Mouse (Mus musculus) bone marrow, adult 2 months (tissue): ENCODE measurements around the gene Scin. TPM values are rescaled to one million over a fixed set of nuclear protein-coding genes. Genes with fewer than 3 reads are reported as not detected.

Experiments
- H3K27ac ChIP-seq: fragments of 200-500 bp; 2 replicates; pipeline ENCODE4 v1.5.1; 2012; ENCODE audit warnings: low read depth, mild to moderate bottlenecking, control low read depth, inconsistent platforms, low read length; ENCODE audit not compliant: control insufficient read depth, poor library complexity, insufficient read depth
- H3K4me1 ChIP-seq: fragments of 200-500 bp; 2 replicates; pipeline ENCODE4 v1.6.1; 2011; ENCODE audit warnings: low read length; ENCODE audit not compliant: control insufficient read depth, insufficient read depth
- H3K4me3 ChIP-seq: fragments of 200-500 bp; replicated peaks from 2 replicates; pipeline ENCODE3; 2011; ENCODE audit warnings: mild to moderate bottlenecking, low read depth, low read length, control low read depth; ENCODE audit not compliant: control insufficient read depth
- CTCF ChIP-seq: fragments of 200-500 bp; IDR thresholded peaks from 2 replicates; pipeline ENCODE4 v1.5.1; 2011; ENCODE audit warnings: low read length, control low read depth; ENCODE audit not compliant: control insufficient read depth, insufficient read depth
- POLR2A ChIP-seq: fragments of 200-500 bp; IDR thresholded peaks from 2 replicates; pipeline ENCODE4 v1.6.1; 2011; ENCODE audit warnings: low read depth, mild to moderate bottlenecking, control low read depth, low read length, borderline replicate concordance; ENCODE audit not compliant: control insufficient read depth
- whole genome bisulfite sequencing: fragments of 180-500 bp; shearing (Covaris S2); methylation state at CpG from one replicate; pipeline ENCODE4 v1.1.7; 2018; 5-methylcytosine and 5-hydroxymethylcytosine counted together
- polyA plus RNA-seq: library from polyadenylated mRNA; stranded (reverse); fragments of >200 nt; gene quantifications from 2 replicates; pipeline ENCODE4 v1.2.4, GENCODE M21; 2011; ENCODE audit warnings: low replicate concordance; ENCODE audit not compliant: missing spikeins, insufficient read depth, insufficient read length

Gene Scin
- polyA plus RNA-seq, 1 experiment = not detected

GRCm38 (mm10) chr12:40116214-40116613 is 17.8 kb downstream of the Scin start:
- Histone ChIP-seq H3K4me1 (no peaks in the 10 kb centered on the region), H3K4me3 (no peak overlapping the region), H3K27ac (no peak overlapping the region)
- WGBS = 90% methylated on average over 5 of the region's 5 CpGs
- TF ChIP-seq POLR2A (no peak), CTCF (no peak)

GRCm38 (mm10) chr12:40114883-40115282 is 19.1 kb downstream of the Scin start:
- 66% methylated on average over 4 of the region's 4 CpGs for WGBS
- no peaks in the 10 kb centered on the region for H3K4me1 ChIP-seq
- no peak overlapping the region for H3K27ac ChIP-seq
- TF ChIP-seq CTCF = no peak
- TF ChIP-seq POLR2A = no peak
- no peak overlapping the region for H3K4me3 ChIP-seq

GRCm38 (mm10) chr12:40114020-40114419 is 20.0 kb downstream of the Scin start:
- H3K4me1 ChIP-seq = no peaks in the 10 kb centered on the region
- no peak overlapping the region for H3K4me3 ChIP-seq
- H3K27ac ChIP-seq = no peak overlapping the region
- 53% methylated on average over 3 of the region's 3 CpGs for WGBS
- TF ChIP-seq CTCF (no peak), POLR2A (no peak)

- no peak overlapping the region for H3K27ac ChIP-seq
- H3K4me1 ChIP-seq = no peaks in the 10 kb centered on the region; the same call in 1 of the 2 replicates
- H3K4me3 ChIP-seq = no peak overlapping the region
- 66% methylated on average over 2 of the region's 2 CpGs for WGBS
- TF ChIP-seq CTCF (no peak), POLR2A (no peak)
Observed at GRCm38 (mm10) chr12:40113605-40114004, 20.4 kb downstream of the Scin start.

- Histone ChIP-seq H3K4me1 (no peaks in the 10 kb centered on the region; the same call in 1 of the 2 replicates), H3K4me3 (no peak overlapping the region), H3K27ac (no peak overlapping the region)
- 59% methylated on average over 1 of the region's 1 CpGs for WGBS
- TF ChIP-seq POLR2A = no peak
- TF ChIP-seq CTCF = no peak
Observed at GRCm38 (mm10) chr12:40109227-40109626, 24.8 kb downstream of the Scin start.

- WGBS = 6% methylated on average over 2 of the region's 2 CpGs
- Histone ChIP-seq H3K4me1 (no peaks in the 10 kb centered on the region; the same call in 1 of the 2 replicates), H3K4me3 (no peak overlapping the region), H3K27ac (no peak overlapping the region)
- no peak for TF ChIP-seq CTCF
- TF ChIP-seq POLR2A = no peak
Observed at GRCm38 (mm10) chr12:40108143-40108542, 25.9 kb downstream of the Scin start.

- H3K27ac ChIP-seq = no peak overlapping the region
- WGBS = 65% methylated on average over 5 of the region's 5 CpGs
- TF ChIP-seq POLR2A = no peak
- TF ChIP-seq CTCF = no peak
- no peak overlapping the region for H3K4me3 ChIP-seq
- no peaks in the 10 kb centered on the region; the same call in 1 of the 2 replicates for H3K4me1 ChIP-seq
Observed at GRCm38 (mm10) chr12:40106874-40107273, 27.2 kb downstream of the Scin start.

GRCm38 (mm10) chr12:40104750-40105149 is 29.3 kb downstream of the Scin start:
- H3K4me1 ChIP-seq = no peaks in the 10 kb centered on the region; the same call in 1 of the 2 replicates
- TF ChIP-seq CTCF = no peak
- TF ChIP-seq POLR2A = no peak

GRCm38 (mm10) chr12:40102359-40102758 is 31.7 kb downstream of the Scin start:
- 10% methylated on average over 2 of the region's 2 CpGs for whole genome bisulfite sequencing
- Histone ChIP-seq H3K4me1 (no peaks in the 10 kb centered on the region), H3K27ac (no peak overlapping the region), H3K4me3 (no peak overlapping the region)
- TF ChIP-seq POLR2A (no peak), CTCF (no peak)

More at GRCm38 (mm10) chr12:40104750-40105149, 29.3 kb downstream of the Scin start:
- Histone ChIP-seq H3K27ac (no peak overlapping the region), H3K4me3 (no peak overlapping the region)
- 6% methylated on average over 2 of the region's 2 CpGs for WGBS
